Mouse (Mus musculus) embryonic facial prominence, embryonic 11.5 days (tissue): Measurements from ENCODE around the gene Tcf3. TPM values are rescaled to one million over a fixed set of nuclear protein-coding genes. Genes with fewer than 3 reads are reported as not detected.

ENCODE experiments used
- ATAC-seq: fragments of 200-750 bp; cut with Nextera tagmentation; replicated peaks from 2 replicates; pipeline ENCODE4 v1.8.0; 2017; ENCODE audit warnings: low read depth; ENCODE audit not compliant: insufficient number of reproducible peaks, low FRiP score, low TSS enrichment
- DNase-seq: peaks from one replicate; pipeline ENCODE4 v3.0.0-alpha.2; 2015; ENCODE audit warnings: low spot score
- H3K27ac ChIP-seq: fragments of 300-500 bp; sonication (generic); replicated peaks from 2 replicates; pipeline ENCODE4 v1.5.1; 2014; ENCODE audit warnings: mild to moderate bottlenecking, low read depth, low read length, control low read depth
- H3K27me3 ChIP-seq: fragments of 300-500 bp; sonication (generic); 2 replicates; pipeline ENCODE4 v1.6.1; 2014; ENCODE audit warnings: mild to moderate bottlenecking, low read length, moderate library complexity, mixed read lengths; ENCODE audit not compliant: control insufficient read depth, insufficient read depth
- H3K36me3 ChIP-seq: fragments of 300-500 bp; sonication (generic); replicated peaks from 2 replicates; pipeline ENCODE4 v1.6.1; 2014; ENCODE audit warnings: low read depth, mild to moderate bottlenecking, low read length, moderate library complexity, mixed read lengths; ENCODE audit not compliant: control insufficient read depth, insufficient read depth
- H3K4me1 ChIP-seq: fragments of 300-500 bp; sonication (generic); 2 replicates; pipeline ENCODE4 v1.6.1; 2014; ENCODE audit warnings: low read length, mixed read lengths; ENCODE audit not compliant: control insufficient read depth, insufficient read depth
- H3K4me2 ChIP-seq: fragments of 300-500 bp; sonication (generic); 2 replicates; pipeline ENCODE4 v1.6.1; 2014; ENCODE audit warnings: low read depth, mild to moderate bottlenecking, control low read depth, low read length, moderate library complexity
- H3K4me3 ChIP-seq: fragments of 300-500 bp; sonication (generic); 2 replicates; pipeline ENCODE4 v1.5.1; 2014; ENCODE audit warnings: low read depth, low read length, control low read depth
- H3K9ac ChIP-seq: fragments of 300-500 bp; sonication (generic); replicated peaks from 2 replicates; pipeline ENCODE4 v1.6.1; 2014; ENCODE audit warnings: mild to moderate bottlenecking, control low read depth, low read length
- H3K9me3 ChIP-seq: fragments of 300-500 bp; sonication (generic); replicated peaks from 2 replicates; pipeline ENCODE4 v1.6.1; 2016; ENCODE audit warnings: mild to moderate bottlenecking, low read length, inconsistent platforms, mixed read lengths; ENCODE audit not compliant: control insufficient read depth
- WGBS: fragments of 180-500 bp; shearing (Covaris S2); extraction: QIAGEN DNeasy Blood & Tissue Kit; methylation state at CpG from one replicate; pipeline ENCODE4 v1.1.7; 2014; 5-methylcytosine and 5-hydroxymethylcytosine counted together
- polyA plus RNA-seq: library from polyadenylated mRNA; unstranded; fragments of >200 nt; fragmentation: Nextera tagmentation; extraction: Ambion mirVana; gene quantifications from 2 replicates; pipeline ENCODE4 v1.2.1, GENCODE M21; 2014

Tcf3 gene
- polyA plus RNA-seq, 1 experiment from 2014 or later: 174 TPM

- Histone ChIP-seq H3K36me3 (peaks cover 18% of the 10 kb centered on the region), H3K9ac (peak overlapping the region; percentile 97), H3K27me3 (no peaks in the 10 kb centered on the region), H3K4me2 (peak overlapping the region; percentile 93), H3K4me1 (peaks cover 18% of the 10 kb centered on the region), H3K4me3 (peak overlapping the region; percentile 99), H3K27ac (peak overlapping the region; percentile 78), H3K9me3 (no peaks in the 10 kb centered on the region)
- ATAC-seq (peak; percentile 65), DNase-seq (peak; percentile 82)
- under 1% methylated on average over 34 of the region's 34 CpGs for WGBS
Measured at GRCm38 (mm10) chr10:80385811-80386734, 47.4 kb downstream of the Tcf3 start.

GRCm38 (mm10) chr10:80385310-80385709 is 48.1 kb downstream of the Tcf3 start:
- Histone ChIP-seq H3K36me3 (peaks cover 21% of the 10 kb centered on the region), H3K27me3 (no peaks in the 10 kb centered on the region), H3K4me3 (peak overlapping the region; percentile 99), H3K4me1 (peaks cover 18% of the 10 kb centered on the region), H3K4me2 (peak overlapping the region; percentile 93), H3K27ac (peak overlapping the region; percentile 78; the same call in 1 of the 2 replicates), H3K9me3 (no peaks in the 10 kb centered on the region), H3K9ac (peak overlapping the region; percentile 97)
- 18% methylated on average over 7 of the region's 7 CpGs for WGBS
- DNase-seq (no peak), ATAC-seq (no peak)

- H3K36me3 ChIP-seq: peaks cover 22% of the 10 kb centered on the region
- H3K9me3 ChIP-seq: no peaks in the 10 kb centered on the region
- ATAC-seq (no peak), DNase-seq (no peak)
- H3K9ac ChIP-seq: peak overlapping the region; percentile 97
- H3K4me3 ChIP-seq: peak overlapping the region; percentile 99
- no peaks in the 10 kb centered on the region for H3K27me3 ChIP-seq
- peaks cover 18% of the 10 kb centered on the region for H3K4me1 ChIP-seq
- H3K27ac ChIP-seq: no peak overlapping the region
- H3K4me2 ChIP-seq: peak overlapping the region; percentile 93
- WGBS: 84% methylated on average over 7 of the region's 7 CpGs
Measured at GRCm38 (mm10) chr10:80384709-80385108, 48.7 kb downstream of the Tcf3 start.

GRCm38 (mm10) chr10:80384115-80384639 is 49.3 kb downstream of the Tcf3 start:
- Histone ChIP-seq H3K4me2 (peak overlapping the region; percentile 93), H3K4me1 (peaks cover 18% of the 10 kb centered on the region), H3K4me3 (peak overlapping the region; percentile 99), H3K36me3 (peaks cover 22% of the 10 kb centered on the region), H3K27ac (no peak overlapping the region), H3K27me3 (no peaks in the 10 kb centered on the region), H3K9me3 (no peaks in the 10 kb centered on the region), H3K9ac (0 out of 2 replicates have a peak overlapping the region, but pooled peaks have one; percentile 13)
- DNase-seq: no peak
- 91% methylated on average over 4 of the region's 4 CpGs for WGBS
- ATAC-seq: no peak

- H3K4me1 ChIP-seq: peaks cover 15% of the 10 kb centered on the region
- H3K27me3 ChIP-seq: no peaks in the 10 kb centered on the region
- H3K4me2 ChIP-seq: peak overlapping the region; percentile 4; the same call in 1 of the 2 replicates
- peaks cover 22% of the 10 kb centered on the region for H3K36me3 ChIP-seq
- H3K4me3 ChIP-seq: no peak overlapping the region
- WGBS: 73% methylated on average over 4 of the region's 4 CpGs
- H3K27ac ChIP-seq: no peak overlapping the region
- H3K9ac ChIP-seq: no peak overlapping the region
- no peaks in the 10 kb centered on the region for H3K9me3 ChIP-seq
- ATAC-seq (no peak), DNase-seq (no peak)
Measured at GRCm38 (mm10) chr10:80383431-80383830, 50.0 kb downstream of the Tcf3 start.

GRCm38 (mm10) chr10:80382641-80383365 is 50.6 kb downstream of the Tcf3 start:
- Histone ChIP-seq H3K36me3 (peaks cover 22% of the 10 kb centered on the region), H3K9ac (no peak overlapping the region)

GRCm38 (mm10) chr10:80377716-80378115 is 55.7 kb downstream of the Tcf3 start:
- Histone ChIP-seq H3K27ac (no peak overlapping the region), H3K4me3 (no peak overlapping the region), H3K4me1 (no peaks in the 10 kb centered on the region), H3K9me3 (no peaks in the 10 kb centered on the region), H3K27me3 (no peaks in the 10 kb centered on the region), H3K36me3 (peaks cover 14% of the 10 kb centered on the region), H3K9ac (no peak overlapping the region), H3K4me2 (no peak overlapping the region)
- DNase-seq (no peak), ATAC-seq (no peak)
- 51% methylated on average over 10 of the region's 10 CpGs for WGBS

More at GRCm38 (mm10) chr10:80382641-80383365, 50.6 kb downstream of the Tcf3 start:
- WGBS: 89% methylated on average over 7 of the region's 7 CpGs
- Histone ChIP-seq H3K4me2 (no peak overlapping the region), H3K27ac (no peak overlapping the region), H3K4me3 (no peak overlapping the region), H3K27me3 (no peaks in the 10 kb centered on the region), H3K4me1 (peaks cover 11% of the 10 kb centered on the region; the same call in 1 of the 2 replicates), H3K9me3 (no peaks in the 10 kb centered on the region)
- DNase-seq (no peak), ATAC-seq (no peak)
